Mouse (Mus musculus) lung, embryonic 16.5 days (tissue): ENCODE measurements around the gene Ppp1r9a. TPM values are rescaled to one million over a fixed set of nuclear protein-coding genes. Genes with fewer than 3 reads are reported as not detected.
"Not testable (repeated sequence)": the region's sequence is repeated elsewhere in the genome, so short reads cannot be mapped to it uniquely, and the experiment has no call there.

ENCODE experiments used
- ATAC-seq: fragments of 200-750 bp; cut with Nextera tagmentation; 2 replicates; pipeline ENCODE4 v1.8.0; 2017; ENCODE audit warnings: low read depth, mild to moderate bottlenecking, moderate library complexity
- H3K27ac ChIP-seq: fragments of 300-500 bp; sonication (generic); 2 replicates; pipeline ENCODE4 v1.5.1; 2014; ENCODE audit warnings: mild to moderate bottlenecking, control low read depth, low read length
- H3K27me3 ChIP-seq: fragments of 300-500 bp; sonication (generic); 2 replicates; pipeline ENCODE4 v1.6.1; 2014; ENCODE audit warnings: low read depth, low read length, mixed read lengths; ENCODE audit not compliant: control insufficient read depth, insufficient read depth
- H3K36me3 ChIP-seq: fragments of 300-500 bp; sonication (generic); 2 replicates; pipeline ENCODE4 v1.6.1; 2014; ENCODE audit warnings: low read length; ENCODE audit not compliant: control insufficient read depth, insufficient read depth
- H3K4me1 ChIP-seq: fragments of 300-500 bp; sonication (generic); replicated peaks from 2 replicates; pipeline ENCODE4 v1.6.1; 2014; ENCODE audit warnings: low read length, mixed read lengths; ENCODE audit not compliant: control insufficient read depth, insufficient read depth
- H3K4me2 ChIP-seq: fragments of 300-500 bp; sonication (generic); 2 replicates; pipeline ENCODE4 v1.6.1; 2014; ENCODE audit warnings: low read depth, low read length, control low read depth
- H3K4me3 ChIP-seq: fragments of 300-500 bp; sonication (generic); 2 replicates; pipeline ENCODE4 v1.5.1; 2014; ENCODE audit warnings: mild to moderate bottlenecking, low read length, control low read depth
- H3K9ac ChIP-seq: fragments of 300-500 bp; sonication (generic); 2 replicates; pipeline ENCODE4 v1.6.1; 2014; ENCODE audit warnings: low read length, control low read depth
- H3K9me3 ChIP-seq: fragments of 300-500 bp; sonication (generic); 2 replicates; pipeline ENCODE4 v1.6.1; 2016; ENCODE audit warnings: low read length; ENCODE audit not compliant: control insufficient read depth
- WGBS: fragments of 180-500 bp; shearing (Covaris S2); extraction: QIAGEN DNeasy Blood & Tissue Kit; methylation state at CpG from one replicate; pipeline ENCODE4 v1.1.7; 2014; 5-methylcytosine and 5-hydroxymethylcytosine counted together
- polyA plus RNA-seq: library from polyadenylated mRNA; unstranded; fragments of >200 nt; fragmentation: Nextera tagmentation; extraction: Ambion mirVana; gene quantifications from 2 replicates; pipeline ENCODE4 v1.2.1, GENCODE M21; 2015

Gene Ppp1r9a
- 15.4 and 16.2 TPM in 2 replicates for polyA plus RNA-seq

DNA sequence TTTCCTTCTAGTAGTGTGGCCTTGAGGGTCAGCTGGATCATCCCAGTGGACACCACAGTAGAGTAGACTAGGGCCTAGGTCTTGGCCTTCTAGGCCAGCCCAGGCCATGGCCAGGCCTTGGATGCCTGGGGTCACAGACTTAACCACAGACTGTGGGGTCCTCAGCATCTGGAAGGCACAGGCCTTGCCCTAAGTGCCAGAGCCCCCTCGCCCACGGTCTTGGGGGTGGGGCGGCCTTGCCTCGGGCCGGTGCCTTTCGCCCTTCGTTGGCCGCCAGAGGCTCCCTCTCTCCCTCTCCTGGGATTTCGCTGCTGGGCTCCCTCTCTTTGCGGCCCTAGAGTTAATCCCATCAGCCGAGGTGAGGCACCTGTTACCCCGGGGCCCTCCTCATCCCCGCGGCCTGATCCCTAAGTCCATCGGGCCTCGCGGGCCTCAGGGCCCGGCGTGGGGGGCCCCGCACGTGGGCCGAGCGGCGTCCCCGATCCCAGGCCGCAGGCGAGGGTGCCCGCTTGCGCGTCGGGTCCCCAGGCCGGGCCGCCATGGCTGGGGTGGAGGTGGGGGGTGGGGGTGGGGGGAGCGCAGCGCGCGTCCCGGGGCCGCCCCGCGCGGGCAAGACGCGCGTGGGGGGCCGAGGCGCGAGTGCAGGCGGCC lies at the start of gene Ppp1r9a:
Ppp1r9a (plus strand) TSS at position 244 of the 651 bp plus-strand sequence.
- WGBS: under 1% methylated on average over 18 of the region's 49 CpGs
- peak within 1 kb of the TSS; percentile 86 for H3K9ac ChIP-seq
- peak within 1 kb of the TSS; percentile 69 for H3K4me3 ChIP-seq
- no peaks in the 10 kb centered on the region for H3K27me3 ChIP-seq
- H3K27ac ChIP-seq: peak within 1 kb of the TSS; percentile 89
- no peaks in the 10 kb centered on the region for H3K9me3 ChIP-seq
- peak within 1 kb of the TSS; percentile 66 for H3K4me2 ChIP-seq
- peak; percentile 77 for ATAC-seq
- H3K36me3 ChIP-seq: no peaks in the 10 kb centered on the region
- H3K4me1 ChIP-seq: peaks cover 4% of the 10 kb centered on the region; the same call in 1 of the 2 replicates

DNA sequence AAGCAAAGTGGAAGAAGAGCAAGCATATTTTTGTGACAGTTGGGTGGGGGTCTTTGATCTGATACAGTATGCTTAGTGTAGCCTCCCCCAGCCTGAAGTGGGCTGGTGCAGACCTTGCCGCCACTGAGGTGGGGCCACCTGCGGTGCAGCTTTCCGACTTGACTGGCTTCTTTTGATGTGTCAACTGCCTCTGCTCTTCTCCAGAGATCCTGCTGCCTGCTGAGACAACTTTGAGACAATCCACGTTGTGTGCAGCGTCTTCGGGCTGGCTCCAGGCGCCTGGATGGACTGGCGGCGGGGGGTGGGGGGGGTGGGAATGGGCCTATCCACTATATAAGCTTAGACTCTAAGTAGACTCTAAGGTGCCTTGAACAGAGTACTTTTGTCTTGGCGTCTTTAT lies 47.5 kb upstream of the Ppp1r9a start:
- Histone ChIP-seq H3K9ac (no peak overlapping the region), H3K27ac (no peak overlapping the region), H3K4me2 (no peak overlapping the region), H3K4me3 (no peak overlapping the region), H3K4me1 (no peaks in the 10 kb centered on the region), H3K36me3 (no peaks in the 10 kb centered on the region), H3K9me3 (no peaks in the 10 kb centered on the region), H3K27me3 (no peaks in the 10 kb centered on the region)
- ATAC-seq: no peak
- WGBS: 60% methylated on average over 10 of the region's 10 CpGs

DNA sequence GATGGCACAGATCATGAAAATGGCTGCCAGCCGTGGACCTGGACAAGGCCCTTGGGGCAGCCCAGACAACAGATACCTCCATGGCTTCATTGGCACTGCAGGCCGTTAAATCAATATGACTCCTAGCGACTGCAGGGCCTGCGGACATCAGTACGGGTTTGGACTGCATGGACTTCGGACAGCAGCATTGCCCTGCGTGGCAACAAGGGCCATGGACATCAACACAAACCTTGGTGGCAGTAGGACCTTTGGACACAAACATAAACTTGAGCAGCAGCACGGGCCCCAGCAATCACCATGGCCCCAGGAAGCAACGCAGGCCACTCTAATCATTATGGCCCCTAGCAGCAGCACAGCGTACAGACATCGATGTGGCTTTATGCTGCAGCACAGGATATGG lies 45.8 kb upstream of the Ppp1r9a start:
- Histone ChIP-seq H3K9me3 (no peaks in the 10 kb centered on the region), H3K4me2 (no peak overlapping the region), H3K27ac (no peak overlapping the region), H3K27me3 (no peaks in the 10 kb centered on the region), H3K4me3 (no peak overlapping the region), H3K4me1 (no peaks in the 10 kb centered on the region), H3K36me3 (no peaks in the 10 kb centered on the region), H3K9ac (no peak overlapping the region)
- no peak for ATAC-seq
- WGBS: 96% methylated on average over 11 of the region's 11 CpGs

DNA sequence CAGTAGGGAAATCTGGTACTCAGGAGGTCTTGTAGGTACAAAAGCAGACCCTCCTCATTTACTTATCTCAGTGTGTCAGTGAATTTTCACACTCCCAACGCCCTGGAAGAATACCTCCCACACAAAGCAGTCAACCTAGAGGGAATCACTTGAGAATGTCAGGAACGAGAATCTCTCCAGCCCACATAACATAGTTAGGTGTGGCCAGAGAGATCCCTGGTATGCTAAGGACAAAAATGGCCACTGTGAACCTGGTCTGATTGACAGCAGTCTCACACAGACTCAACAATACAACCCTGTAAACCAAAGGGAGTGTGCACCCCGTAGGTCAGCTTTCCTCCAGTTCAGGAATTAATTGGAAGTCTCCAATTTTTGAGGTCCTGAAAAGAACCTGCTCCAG lies 18.4 kb upstream of the Ppp1r9a start:
- Histone ChIP-seq H3K4me3 (no peak overlapping the region), H3K9ac (no peak overlapping the region), H3K27ac (no peak overlapping the region), H3K27me3 (no peaks in the 10 kb centered on the region), H3K4me2 (no peak overlapping the region), H3K36me3 (no peaks in the 10 kb centered on the region), H3K9me3 (no peaks in the 10 kb centered on the region), H3K4me1 (no peaks in the 10 kb centered on the region)
- WGBS: 42% methylated on average over 3 of the region's 3 CpGs
- no peak for ATAC-seq

DNA sequence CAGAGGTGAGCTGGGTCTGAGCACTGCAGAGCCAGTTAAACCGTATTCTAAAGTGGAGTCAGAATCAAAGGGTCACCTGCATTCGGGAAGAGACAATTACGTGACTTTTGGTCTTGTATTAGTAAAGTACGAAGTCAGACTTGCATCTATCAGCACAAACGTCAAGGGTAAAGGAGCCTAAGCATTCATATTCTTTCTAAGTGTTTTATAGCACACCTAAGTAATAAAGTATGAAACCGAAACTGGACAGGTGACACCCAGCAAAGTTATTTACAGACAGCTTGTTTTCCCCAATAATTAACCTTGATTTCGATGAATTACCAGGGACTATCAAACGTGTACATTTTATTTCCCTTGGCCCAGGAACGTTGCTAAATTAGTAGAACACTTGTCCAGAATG lies 13.2 kb upstream of the Ppp1r9a start:
- Histone ChIP-seq H3K4me2 (no peak overlapping the region), H3K9ac (no peak overlapping the region), H3K36me3 (no peaks in the 10 kb centered on the region), H3K27ac (no peak overlapping the region), H3K9me3 (no peaks in the 10 kb centered on the region), H3K4me1 (0 out of 2 replicates have a peak, but pooled peaks cover 2% of the 10 kb centered on the region), H3K4me3 (no peak overlapping the region), H3K27me3 (no peaks in the 10 kb centered on the region)
- 75% methylated on average over 9 of the region's 9 CpGs for WGBS
- no peak for ATAC-seq

DNA sequence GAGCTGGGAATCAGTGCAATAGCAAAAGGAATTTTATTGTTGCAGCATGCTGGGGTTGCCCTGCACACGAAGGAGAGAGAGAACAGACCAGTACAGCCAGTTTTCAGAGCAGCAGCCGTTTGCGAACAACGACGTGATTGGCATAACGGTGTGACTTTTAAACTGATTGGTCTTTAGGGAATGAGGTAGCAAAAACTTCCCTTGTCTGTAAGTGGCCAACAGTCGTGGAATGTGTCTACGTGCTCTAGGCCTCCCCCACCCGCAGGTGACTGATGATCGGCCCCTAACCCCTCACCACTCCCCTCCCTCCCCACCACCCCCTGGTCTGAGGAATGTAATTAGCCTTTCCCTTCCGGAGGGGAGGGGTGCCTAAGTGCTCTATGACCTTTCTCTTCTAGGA lies 10.3 kb upstream of the Ppp1r9a start:
- ATAC-seq: 0 out of 2 replicates have a peak, but pooled peaks have one; percentile 23
- H3K27me3 ChIP-seq: no peaks in the 10 kb centered on the region
- no peak overlapping the region for H3K27ac ChIP-seq
- H3K4me3 ChIP-seq: no peak overlapping the region
- no peaks in the 10 kb centered on the region for H3K9me3 ChIP-seq
- H3K4me1 ChIP-seq: 0 out of 2 replicates have a peak, but pooled peaks cover 3% of the 10 kb centered on the region
- 47% methylated on average over 11 of the region's 11 CpGs for WGBS
- H3K9ac ChIP-seq: no peak overlapping the region
- no peak overlapping the region for H3K4me2 ChIP-seq
- no peaks in the 10 kb centered on the region for H3K36me3 ChIP-seq

DNA sequence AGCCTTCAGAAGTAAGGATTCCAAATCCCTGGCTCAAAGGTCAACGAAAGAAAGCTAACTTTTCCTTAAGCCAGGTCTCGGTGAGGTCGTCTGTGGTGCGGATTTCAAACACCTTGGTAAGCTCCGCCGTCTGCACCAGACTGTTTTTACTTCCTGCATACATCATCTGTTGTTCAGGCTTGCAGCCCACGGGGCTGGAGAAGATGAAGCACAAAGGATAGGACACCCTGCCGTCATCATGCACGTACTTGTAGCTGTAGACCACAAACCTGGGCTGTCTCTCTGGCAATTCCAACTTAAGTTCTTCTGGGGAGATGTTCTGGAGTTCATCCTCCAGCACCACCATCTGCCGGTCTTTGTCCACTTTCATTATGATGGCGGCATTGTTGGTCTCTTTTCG lies 9.4 kb upstream of the Ppp1r9a start:
- H3K27ac ChIP-seq, H3K4me3 ChIP-seq, ATAC-seq, H3K9ac ChIP-seq, H3K9me3 ChIP-seq, H3K36me3 ChIP-seq, H3K4me2 ChIP-seq, H3K4me1 ChIP-seq, H3K27me3 ChIP-seq: not testable (repeated sequence)
- WGBS: 62% methylated on average over 12 of the region's 12 CpGs

DNA sequence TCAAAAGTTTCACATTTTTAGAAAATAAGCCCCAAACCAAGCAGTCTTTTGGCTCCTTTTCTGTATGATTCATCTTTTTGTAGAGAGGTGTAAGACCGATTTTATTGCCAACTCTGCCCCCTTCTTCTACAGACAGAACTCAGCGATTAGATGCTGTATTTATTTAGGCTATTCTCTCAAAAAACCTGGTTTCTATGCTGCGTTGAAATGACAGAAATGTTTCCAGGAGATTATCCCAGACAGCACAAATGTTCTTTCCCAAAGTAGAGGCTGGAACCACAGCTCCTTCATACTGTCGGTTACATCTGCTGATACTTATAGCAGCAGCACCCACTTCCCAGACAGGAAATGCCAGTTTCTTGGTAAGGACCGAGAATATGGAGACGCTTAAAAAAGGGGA lies 2.8 kb upstream of the Ppp1r9a start:
- H3K9me3 ChIP-seq: no peaks in the 10 kb centered on the region
- no peak overlapping the region for H3K9ac ChIP-seq
- H3K27ac ChIP-seq: no peak overlapping the region
- no peak overlapping the region for H3K4me2 ChIP-seq
- H3K4me1 ChIP-seq: peaks cover 4% of the 10 kb centered on the region; the same call in 1 of the 2 replicates
- H3K36me3 ChIP-seq: no peaks in the 10 kb centered on the region
- H3K4me3 ChIP-seq: no peak overlapping the region
- 50% methylated on average over 6 of the region's 6 CpGs for WGBS
- H3K27me3 ChIP-seq: no peaks in the 10 kb centered on the region
- no peak for ATAC-seq

DNA sequence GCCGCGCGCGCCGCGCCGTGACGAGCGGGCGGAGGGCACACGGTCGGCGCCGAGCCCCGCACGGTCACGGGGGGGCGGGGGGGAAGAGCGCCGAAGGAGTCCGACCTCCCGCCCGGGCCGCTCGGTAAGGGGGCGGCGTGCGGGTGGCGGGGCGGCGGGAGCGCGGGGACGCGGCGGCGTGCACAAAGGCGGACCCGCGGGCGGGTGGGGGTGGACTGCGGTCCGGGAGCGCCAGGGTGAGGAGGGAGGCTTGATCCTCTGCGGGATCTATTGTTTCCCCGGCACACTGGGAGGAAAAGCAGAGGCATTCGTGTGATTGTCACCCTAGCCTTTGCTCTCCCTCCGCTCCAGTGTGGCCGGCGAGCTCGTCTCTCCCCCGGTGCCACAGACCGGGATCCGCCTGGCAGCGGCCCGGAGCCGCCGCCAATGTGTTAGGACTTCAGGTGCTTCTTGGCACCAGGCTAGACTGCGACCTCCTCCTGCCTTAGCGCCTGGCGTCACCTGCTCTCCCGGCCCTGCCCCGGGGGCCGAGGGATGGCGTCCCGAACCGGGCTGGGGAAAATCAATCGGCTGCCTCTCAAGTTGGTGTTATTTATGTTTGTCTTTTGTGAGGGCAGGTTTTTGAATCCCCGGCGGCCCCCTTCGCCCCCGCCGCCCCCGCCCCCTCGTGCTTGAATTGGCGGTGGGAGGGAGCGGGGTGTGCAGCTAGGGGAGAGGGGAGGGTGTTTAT lies 773 bp downstream of the Ppp1r9a start:
- H3K27ac ChIP-seq: peak overlapping the region; percentile 89
- peak; percentile 76 for ATAC-seq
- H3K9me3 ChIP-seq: no peaks in the 10 kb centered on the region
- peaks cover 4% of the 10 kb centered on the region; the same call in 1 of the 2 replicates for H3K4me1 ChIP-seq
- peak overlapping the region; percentile 66 for H3K4me2 ChIP-seq
- under 1% methylated on average over 61 of the region's 77 CpGs for WGBS
- peak overlapping the region; percentile 69 for H3K4me3 ChIP-seq
- no peaks in the 10 kb centered on the region for H3K27me3 ChIP-seq
- H3K9ac ChIP-seq: peak overlapping the region; percentile 86
- H3K36me3 ChIP-seq: no peaks in the 10 kb centered on the region
